Mouse (Mus musculus) small intestine, adult 2 months (tissue): Measurements from ENCODE around the gene Krtap11-1. TPM values are rescaled to one million over a fixed set of nuclear protein-coding genes. Genes with fewer than 3 reads are reported as not detected.

Experiments
- H3K27ac ChIP-seq: fragments of 200-500 bp; 2 replicates; pipeline ENCODE4 v1.5.1; 2012; ENCODE audit warnings: low read depth, low read length, control low read depth, inconsistent platforms; ENCODE audit not compliant: insufficient read depth
- H3K27me3 ChIP-seq: fragments of 200-500 bp; 2 replicates; pipeline ENCODE4 v1.6.1; 2012; ENCODE audit warnings: mild to moderate bottlenecking, moderate library complexity, low read length, inconsistent platforms; ENCODE audit not compliant: control insufficient read depth, insufficient read depth
- H3K36me3 ChIP-seq: fragments of 200-500 bp; 2 replicates; pipeline ENCODE4 v1.6.1; 2012; ENCODE audit warnings: mild to moderate bottlenecking, low read length, control low read depth, inconsistent platforms; ENCODE audit not compliant: control insufficient read depth, insufficient read depth
- H3K4me1 ChIP-seq: fragments of 200-500 bp; 2 replicates; pipeline ENCODE4 v1.6.1; 2012; ENCODE audit warnings: low read length, inconsistent platforms, mixed read lengths; ENCODE audit not compliant: control insufficient read depth, insufficient read depth, insufficient read length
- H3K4me3 ChIP-seq: fragments of 200-500 bp; 2 replicates; pipeline ENCODE4 v1.5.1; 2012; ENCODE audit warnings: low read depth, mild to moderate bottlenecking, control low read depth, inconsistent platforms, low read length, moderate library complexity
- CTCF ChIP-seq: fragments of 200-500 bp; IDR thresholded peaks from 2 replicates; pipeline ENCODE4 v1.5.1; 2012; ENCODE audit warnings: low read depth, mild to moderate bottlenecking, control low read depth, inconsistent platforms, low read length, moderate library complexity, mixed read lengths; ENCODE audit not compliant: insufficient replicate concordance, insufficient read length; ENCODE audit errors: extremely low read depth
- POLR2A ChIP-seq: fragments of 200-500 bp; IDR thresholded peaks from 2 replicates; pipeline ENCODE4 v1.6.1; 2012; ENCODE audit warnings: low read depth, mild to moderate bottlenecking, control low read depth, inconsistent platforms, low read length, moderate library complexity
- WGBS: fragments of 180-500 bp; shearing (Covaris S2); methylation state at CpG from one replicate; pipeline ENCODE4 v1.1.7; 2018; 5-methylcytosine and 5-hydroxymethylcytosine counted together
- polyA plus RNA-seq: library from polyadenylated mRNA; depleted of rRNA; stranded (reverse); fragments of >200 nt; gene quantifications from 2 replicates; pipeline ENCODE4 v1.2.3, GENCODE M21; 2012

The Krtap11-1 gene
- polyA plus RNA-seq, 1 experiment = not detected

DNA sequence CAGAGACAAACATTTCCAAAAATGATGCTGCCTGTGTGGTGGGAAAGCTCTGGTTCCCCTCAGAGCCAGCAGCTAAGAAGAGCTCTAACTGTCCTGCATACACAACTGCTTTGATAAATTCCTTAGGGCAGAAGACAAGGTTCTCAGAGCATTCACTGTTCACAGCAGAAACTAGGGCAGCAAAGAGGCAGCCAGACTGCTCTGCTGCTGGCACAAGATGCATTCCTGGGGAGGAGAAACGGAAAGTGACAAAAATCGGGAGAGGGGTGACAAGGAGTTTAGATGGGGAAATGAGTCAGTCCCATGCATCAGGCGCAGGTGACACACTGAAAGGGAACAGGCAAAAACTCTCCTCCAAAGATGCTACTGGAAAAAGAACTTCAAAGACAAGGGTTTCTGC is 16.2 kb upstream of the Krtap11-1 start:
- Histone ChIP-seq H3K4me3 (no peak overlapping the region), H3K27me3 (no peaks in the 10 kb centered on the region), H3K27ac (no peak overlapping the region), H3K4me1 (no peaks in the 10 kb centered on the region), H3K36me3 (no peaks in the 10 kb centered on the region)
- TF ChIP-seq CTCF (no peak), POLR2A (no peak)
- 65% methylated on average over 3 of the region's 3 CpGs for WGBS

DNA sequence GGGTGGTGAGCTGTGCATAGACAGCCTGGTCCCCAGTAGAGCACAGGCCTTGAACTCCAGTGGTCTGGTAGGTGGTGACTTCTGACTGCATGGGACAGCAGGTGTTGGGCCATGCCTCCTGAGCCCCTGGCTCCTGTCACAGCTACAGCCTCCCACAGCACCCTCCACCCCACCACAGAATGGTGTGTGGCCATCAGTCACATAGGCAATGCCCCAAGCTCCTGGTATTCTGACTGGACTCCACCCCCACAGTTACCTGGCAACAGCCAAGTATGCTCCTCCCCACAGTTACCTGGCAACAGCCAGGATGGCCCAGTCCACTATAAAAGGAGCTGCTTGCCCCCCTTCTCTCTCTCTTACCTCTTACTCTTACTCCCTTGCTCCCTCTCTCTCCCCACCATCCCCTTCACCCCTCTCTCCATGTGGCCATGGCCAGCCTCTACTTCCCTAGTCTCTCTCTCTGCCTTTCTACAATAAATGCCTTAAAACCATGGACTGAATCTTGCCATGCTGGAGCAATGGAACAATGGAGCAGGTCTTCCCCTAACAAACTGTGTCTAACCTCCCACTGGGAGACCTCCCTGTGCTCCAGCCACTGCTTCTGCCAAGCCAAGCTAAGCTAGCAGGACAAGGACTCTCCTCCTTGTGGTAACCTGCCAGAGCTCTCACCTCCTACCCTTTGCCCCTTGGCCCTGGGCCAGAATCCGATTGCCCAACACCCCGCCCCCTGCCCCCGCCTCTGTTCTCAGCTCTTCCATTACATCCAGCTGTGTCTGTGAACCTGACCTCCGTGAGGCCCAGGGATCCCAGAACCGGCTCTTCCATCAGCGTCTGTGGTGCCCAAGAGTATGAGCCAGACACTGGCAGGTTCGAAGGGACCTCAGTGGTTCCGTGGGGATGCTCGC is 14.9 kb upstream of the Krtap11-1 start:
- WGBS = 27% methylated on average over 9 of the region's 9 CpGs

DNA sequence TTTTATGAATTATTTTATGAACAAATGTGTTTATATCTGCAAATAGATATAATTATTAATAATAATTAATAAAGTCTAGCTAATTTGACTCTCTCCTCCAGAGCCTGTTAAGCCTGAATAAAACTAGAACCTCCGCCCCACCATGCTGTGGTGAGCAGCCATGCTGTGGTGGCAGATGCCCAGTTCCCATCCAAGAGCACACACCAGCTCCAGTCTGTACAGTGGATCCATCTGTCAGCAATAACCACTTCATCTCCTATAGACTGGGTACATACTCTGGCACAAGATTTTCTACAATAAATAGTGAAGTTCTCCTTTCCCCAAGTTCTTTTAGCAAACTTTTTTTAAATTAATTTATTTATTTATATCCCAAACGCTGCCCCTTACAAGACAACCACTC is 10.7 kb upstream of the Krtap11-1 start:
- H3K27ac ChIP-seq = no peak overlapping the region
- H3K36me3 ChIP-seq = no peaks in the 10 kb centered on the region
- TF ChIP-seq POLR2A (no peak), CTCF (no peak)
- no peaks in the 10 kb centered on the region for H3K4me1 ChIP-seq
- WGBS = 88% methylated on average over 2 of the region's 2 CpGs
- H3K27me3 ChIP-seq = no peaks in the 10 kb centered on the region
- H3K4me3 ChIP-seq = no peak overlapping the region

More for the DNA sequence above, 14.9 kb upstream of the Krtap11-1 start:
- H3K27ac ChIP-seq = no peak overlapping the region
- no peaks in the 10 kb centered on the region for H3K27me3 ChIP-seq
- H3K36me3 ChIP-seq = no peaks in the 10 kb centered on the region
- no peak overlapping the region for H3K4me3 ChIP-seq
- H3K4me1 ChIP-seq = no peaks in the 10 kb centered on the region
- TF ChIP-seq POLR2A (no peak), CTCF (no peak)

DNA sequence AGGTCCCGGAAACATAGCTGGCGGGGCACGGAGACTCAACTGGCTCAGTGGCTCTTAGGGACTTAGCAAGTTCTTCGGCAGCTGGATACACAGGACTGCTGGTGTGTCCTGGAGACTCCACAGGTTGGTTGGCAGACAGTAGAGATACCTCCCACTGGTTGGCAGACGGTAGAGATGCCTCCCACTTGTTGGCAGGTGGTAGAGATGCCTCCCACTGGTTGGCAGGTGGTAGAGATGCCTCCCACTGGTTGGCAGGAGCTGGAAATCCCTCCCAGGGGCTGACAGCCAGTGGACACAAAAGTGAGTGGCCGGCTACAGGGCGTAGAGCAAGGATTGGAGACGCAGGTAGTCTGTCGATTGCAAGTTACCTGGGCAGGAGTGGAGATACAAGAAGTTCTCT is 467 bp downstream of the Krtap11-1 start:
- 88% methylated on average over 9 of the region's 9 CpGs for WGBS
- H3K27ac ChIP-seq = no peak overlapping the region
- H3K4me1 ChIP-seq = no peaks in the 10 kb centered on the region
- H3K36me3 ChIP-seq = no peaks in the 10 kb centered on the region
- TF ChIP-seq CTCF = no peak
- TF ChIP-seq POLR2A = no peak
- no peak overlapping the region for H3K4me3 ChIP-seq
- no peaks in the 10 kb centered on the region for H3K27me3 ChIP-seq

DNA sequence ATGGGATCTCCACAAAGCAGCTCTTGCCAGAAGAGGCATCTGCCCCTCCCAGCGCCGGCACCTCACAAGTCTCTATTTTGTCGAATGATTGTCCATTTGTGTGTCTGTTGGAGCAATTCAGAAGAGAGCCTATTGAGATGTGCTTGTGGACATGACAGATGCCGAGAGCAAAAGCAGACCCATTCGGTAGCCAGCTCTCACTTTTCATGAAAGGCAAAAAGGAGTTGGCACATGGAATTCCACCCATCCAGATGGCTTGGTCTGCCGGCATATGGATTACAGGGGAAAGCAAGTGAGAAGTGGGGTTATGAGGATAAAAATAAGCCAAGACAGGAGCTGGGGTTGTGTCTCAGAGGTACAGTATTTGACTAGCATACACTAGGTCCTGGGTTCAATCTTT is 1.8 kb downstream of the Krtap11-1 start:
- WGBS = 83% methylated on average over 6 of the region's 6 CpGs
- TF ChIP-seq POLR2A = no peak
- no peak for TF ChIP-seq CTCF
- H3K27me3 ChIP-seq = no peaks in the 10 kb centered on the region
- H3K4me1 ChIP-seq = no peaks in the 10 kb centered on the region
- no peak overlapping the region for H3K4me3 ChIP-seq
- H3K36me3 ChIP-seq = no peaks in the 10 kb centered on the region
- H3K27ac ChIP-seq = no peak overlapping the region

DNA sequence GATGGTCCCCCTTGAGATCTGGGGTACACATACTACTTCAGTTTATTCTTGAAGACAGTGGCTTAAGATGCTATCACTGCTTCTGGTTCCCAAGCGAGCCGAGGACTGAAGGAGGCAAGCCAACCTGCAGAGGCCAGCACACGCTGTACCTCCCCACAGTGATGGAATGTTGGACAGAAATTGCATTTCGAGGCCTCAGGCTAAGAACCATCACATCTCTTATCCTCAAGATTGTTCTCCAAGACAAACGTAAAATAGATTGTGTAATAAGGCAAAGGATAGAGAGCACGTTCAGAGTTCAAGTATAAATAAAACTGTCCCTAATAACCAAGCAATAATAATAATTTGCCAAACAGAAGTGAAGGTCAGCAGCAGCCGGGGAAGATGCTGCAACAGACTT is 2.8 kb downstream of the Krtap11-1 start:
- Histone ChIP-seq H3K4me1 (no peaks in the 10 kb centered on the region), H3K27ac (no peak overlapping the region), H3K36me3 (no peaks in the 10 kb centered on the region), H3K4me3 (no peak overlapping the region), H3K27me3 (no peaks in the 10 kb centered on the region)
- TF ChIP-seq CTCF = no peak
- 59% methylated on average over 7 of the region's 7 CpGs for WGBS

DNA sequence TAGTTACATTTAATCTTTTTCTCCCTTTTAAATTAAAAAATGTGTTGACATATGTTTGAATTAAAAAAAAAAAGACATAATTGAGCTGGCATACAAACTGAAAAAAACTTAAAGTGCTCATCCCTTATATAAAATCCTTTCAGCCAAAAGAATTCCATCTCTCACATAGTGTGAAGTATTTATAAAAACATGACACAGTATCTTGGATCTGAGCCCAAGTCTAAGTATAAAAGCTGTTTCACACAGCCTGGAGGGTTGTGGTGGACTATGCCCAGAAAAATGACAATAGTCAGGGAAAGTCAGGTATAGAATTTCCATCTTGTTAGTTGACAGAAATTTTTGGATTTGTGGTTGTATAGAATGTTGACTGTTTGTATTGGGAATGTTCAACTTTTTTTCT is 20.7 kb downstream of the Krtap11-1 start:
- Histone ChIP-seq H3K4me1 (no peaks in the 10 kb centered on the region), H3K27ac (no peak overlapping the region), H3K4me3 (no peak overlapping the region), H3K27me3 (no peaks in the 10 kb centered on the region), H3K36me3 (no peaks in the 10 kb centered on the region)
- TF ChIP-seq CTCF = no peak
- no peak for TF ChIP-seq POLR2A
